Mouse (Mus musculus) c-Kit-positive CD71-positive TER-119-positive erythroid progenitor cells, embryonic 14.5 days (primary cell): ENCODE measurements around the gene Med18.

Experiments used
- DNase-seq: peaks from one replicate; pipeline ENCODE4 v3.0.0-alpha.2; 2013; ENCODE audit warnings: low spot score

The Med18 gene

DNA sequence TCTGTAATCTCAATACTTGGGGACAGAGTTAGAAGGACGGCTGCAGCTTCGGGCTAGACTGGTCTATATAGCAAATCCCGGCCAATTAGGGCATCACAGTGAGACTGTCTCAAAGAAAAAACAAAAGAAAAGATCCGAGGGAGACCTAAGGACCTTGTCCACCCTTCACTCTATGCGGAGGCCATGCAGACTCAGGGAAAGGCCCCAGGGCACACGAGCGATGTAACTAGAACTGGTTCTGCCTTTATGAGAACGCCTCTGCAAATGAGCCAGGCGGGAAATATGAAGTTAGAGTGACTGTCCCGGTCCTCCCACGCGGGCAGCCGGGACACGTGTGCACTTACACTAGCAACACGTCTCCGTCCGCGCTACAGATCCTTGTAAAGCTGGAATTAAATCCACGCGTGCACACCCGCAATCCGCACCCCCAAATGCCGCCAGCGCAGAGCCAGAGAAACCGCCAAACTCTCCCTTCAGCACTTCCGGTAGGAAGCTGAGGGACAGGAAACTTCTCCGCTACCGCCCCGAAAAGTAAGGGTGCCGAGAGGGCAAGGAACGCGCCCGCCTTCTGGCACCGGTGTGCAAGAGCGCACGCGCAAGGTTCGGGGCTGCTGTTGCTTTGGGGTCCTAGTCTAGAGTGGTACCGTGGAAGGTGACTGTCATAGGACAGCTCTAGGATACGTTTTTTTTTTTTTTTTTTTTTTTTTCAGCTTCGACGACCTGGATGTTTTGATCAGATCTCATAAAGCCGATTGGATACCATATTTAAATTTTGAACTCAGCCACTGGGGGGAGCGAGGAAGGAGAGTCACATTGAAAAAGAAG lies at the start of gene Med18:
Gene Med18, minus strand, starts transcription at position 492 of the 825 bp plus-strand sequence.
- DNase-seq = peak; percentile 93

DNA sequence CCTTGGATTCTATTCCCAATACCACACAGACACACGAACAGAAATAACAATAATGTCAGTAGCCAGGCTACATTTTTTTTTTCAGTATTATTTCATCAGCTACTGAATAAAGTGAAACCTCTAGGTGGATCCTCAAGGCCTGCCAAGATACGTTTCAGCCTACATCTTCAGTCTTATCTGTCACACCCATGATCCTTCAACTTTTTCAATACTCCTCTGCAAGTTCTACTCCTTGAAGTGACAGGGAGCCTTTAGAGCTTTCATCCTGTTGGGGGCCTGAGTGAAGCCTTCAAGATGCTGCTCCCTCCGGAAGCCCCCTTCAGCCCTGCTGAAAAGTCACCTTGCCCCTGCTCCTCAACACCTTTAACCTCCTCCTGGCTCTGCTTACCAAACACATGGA lies 48.4 kb upstream of the Med18 start:
- peak; percentile 66 for DNase-seq

DNA sequence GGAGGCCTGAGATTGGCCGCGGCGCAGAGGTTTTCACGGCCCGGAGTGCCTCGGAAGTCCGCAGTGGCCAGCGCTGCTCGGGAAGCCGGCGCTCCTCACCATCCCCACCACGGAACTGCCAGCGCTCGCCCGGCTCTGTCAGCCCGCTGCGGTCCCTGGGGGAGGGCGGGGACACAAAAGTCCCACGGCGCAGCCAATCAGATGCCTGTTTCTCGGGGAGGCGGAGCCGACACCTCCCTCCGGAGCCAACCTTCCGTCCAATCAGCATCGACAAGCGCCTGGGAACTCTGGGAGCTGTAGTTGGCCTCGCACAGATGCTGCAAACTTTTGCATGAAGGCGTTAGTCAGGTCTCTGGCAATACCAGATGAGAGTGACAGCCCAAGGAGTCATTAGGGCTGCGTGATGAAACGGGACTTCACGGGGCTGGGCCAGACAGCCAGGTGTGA lies 46.7 kb upstream of the Med18 start, which contains the start of gene Sesn2:
Gene Sesn2, minus strand, starts transcription at position 150 of the 447 bp plus-strand sequence.
- peak; percentile 99 for DNase-seq

- DNase-seq = no peak
These were observed 46.0 kb upstream of the Med18 start for GRCm38 (mm10) chr4:132509621-132510296.

DNA sequence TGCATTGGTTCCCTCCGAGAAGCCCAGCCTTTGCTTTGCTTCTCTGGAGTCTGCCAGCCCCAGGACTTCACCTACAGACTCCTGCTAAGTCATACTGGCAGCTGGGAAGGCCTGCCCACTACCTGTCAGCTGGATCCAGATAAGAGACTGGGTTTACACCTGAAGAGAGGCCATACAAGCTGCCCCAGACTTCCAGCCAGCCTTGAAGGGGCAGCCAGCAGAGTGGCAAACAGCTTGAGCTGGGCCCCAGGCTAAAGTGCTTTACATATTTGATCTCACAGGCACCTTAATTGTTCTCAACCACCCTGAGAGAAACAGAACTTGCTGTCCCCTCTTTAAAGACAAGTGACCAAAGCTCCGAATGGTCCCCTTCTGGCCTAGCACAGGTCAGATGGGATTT lies 43.5 kb upstream of the Med18 start:
- no peak for DNase-seq

DNA sequence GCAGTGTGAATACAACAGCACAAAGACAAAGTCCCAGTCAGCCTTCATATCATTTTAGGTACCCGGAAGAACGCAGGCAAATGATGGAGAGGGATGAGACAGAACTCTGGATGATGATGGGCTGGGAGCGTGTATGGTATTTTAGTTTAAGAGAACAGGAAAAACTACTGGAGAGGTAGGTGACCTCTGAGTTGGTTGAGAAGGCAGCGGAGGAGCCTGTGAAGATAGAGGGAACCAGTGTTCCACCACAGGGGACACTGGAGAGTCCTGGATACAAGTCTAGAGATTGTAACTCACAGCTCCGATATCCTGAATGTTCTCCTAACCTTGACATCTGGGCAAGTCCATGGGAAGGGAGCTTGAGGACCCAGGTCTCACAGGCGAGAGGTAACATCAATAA lies 42.5 kb upstream of the Med18 start:
- DNase-seq = no peak

DNA sequence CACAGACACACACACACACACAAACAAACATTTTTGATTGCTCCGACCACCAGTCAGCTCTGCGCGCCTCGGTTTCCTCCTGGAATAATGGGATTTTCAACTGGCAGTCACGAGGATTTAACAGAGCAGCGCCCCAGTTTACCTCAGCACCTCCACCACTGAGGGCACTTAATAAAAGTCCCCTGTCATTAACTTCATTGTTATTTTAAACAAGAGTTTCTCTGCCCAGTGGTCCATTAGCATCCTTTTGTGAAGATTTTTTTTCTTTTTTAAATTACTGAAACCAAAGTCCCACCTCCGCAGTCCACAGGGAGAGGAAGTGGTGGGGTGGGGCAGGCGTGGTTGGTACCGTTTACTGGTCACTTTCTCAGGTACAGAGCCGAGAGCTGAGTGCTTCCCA lies 42.1 kb upstream of the Med18 start:
- DNase-seq = no peak

GRCm38 (mm10) chr4:132505034-132505738 lies 41.5 kb upstream of the Med18 start:
- no peak for DNase-seq

GRCm38 (mm10) chr4:132503344-132503743 lies 39.6 kb upstream of the Med18 start:
- DNase-seq = no peak

DNA sequence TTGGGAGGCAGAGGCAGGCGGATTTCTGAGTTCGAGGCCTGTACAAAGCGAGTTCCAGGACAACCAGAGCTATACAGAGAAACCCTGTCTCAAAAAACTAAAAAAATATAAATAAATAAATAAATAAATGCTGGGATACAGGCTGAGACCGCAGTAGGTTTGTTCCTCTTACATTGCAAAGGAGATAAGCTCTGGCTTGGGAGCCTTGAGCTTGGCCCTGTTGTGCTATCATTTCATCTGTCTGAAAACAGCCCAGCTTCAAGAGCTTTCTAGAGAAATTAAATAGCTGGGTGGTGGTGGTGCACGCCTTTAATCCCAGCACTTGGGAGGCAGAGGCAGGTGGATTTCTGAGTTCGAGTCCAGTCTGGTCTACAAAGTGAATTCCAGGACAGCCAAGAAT lies 37.9 kb upstream of the Med18 start:
- DNase-seq = no peak

DNA sequence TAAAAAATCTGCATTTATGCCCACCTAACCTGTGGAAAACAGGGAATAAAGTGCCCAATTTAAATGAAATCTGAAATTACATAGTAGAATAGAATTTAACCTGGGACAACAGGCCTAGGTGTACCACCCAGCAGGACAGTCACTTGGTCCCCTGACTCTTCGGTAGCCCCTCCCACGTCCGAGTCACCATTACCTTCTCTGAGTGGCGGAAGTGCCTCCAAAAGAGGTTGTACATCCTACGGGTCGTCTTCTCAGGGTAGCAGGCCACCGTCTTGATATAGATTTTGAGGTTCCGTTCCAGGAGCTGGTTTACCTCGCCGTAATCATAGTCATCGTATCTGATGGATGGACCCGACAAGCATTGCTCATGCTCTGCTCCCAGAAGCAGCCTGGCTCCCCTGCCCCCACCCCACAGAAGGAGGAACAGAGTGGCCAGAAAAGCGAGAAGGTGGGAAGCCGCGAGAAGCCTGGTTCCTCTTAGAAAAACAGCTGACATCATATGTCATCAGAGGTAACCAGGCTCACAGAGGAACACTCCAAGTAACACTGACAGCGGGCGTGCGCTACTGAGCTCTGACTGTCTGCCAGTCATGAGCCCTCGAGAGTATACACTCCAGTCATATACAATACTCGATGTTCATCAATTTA lies 30.7 kb upstream of the Med18 start:
- no peak for DNase-seq

DNA sequence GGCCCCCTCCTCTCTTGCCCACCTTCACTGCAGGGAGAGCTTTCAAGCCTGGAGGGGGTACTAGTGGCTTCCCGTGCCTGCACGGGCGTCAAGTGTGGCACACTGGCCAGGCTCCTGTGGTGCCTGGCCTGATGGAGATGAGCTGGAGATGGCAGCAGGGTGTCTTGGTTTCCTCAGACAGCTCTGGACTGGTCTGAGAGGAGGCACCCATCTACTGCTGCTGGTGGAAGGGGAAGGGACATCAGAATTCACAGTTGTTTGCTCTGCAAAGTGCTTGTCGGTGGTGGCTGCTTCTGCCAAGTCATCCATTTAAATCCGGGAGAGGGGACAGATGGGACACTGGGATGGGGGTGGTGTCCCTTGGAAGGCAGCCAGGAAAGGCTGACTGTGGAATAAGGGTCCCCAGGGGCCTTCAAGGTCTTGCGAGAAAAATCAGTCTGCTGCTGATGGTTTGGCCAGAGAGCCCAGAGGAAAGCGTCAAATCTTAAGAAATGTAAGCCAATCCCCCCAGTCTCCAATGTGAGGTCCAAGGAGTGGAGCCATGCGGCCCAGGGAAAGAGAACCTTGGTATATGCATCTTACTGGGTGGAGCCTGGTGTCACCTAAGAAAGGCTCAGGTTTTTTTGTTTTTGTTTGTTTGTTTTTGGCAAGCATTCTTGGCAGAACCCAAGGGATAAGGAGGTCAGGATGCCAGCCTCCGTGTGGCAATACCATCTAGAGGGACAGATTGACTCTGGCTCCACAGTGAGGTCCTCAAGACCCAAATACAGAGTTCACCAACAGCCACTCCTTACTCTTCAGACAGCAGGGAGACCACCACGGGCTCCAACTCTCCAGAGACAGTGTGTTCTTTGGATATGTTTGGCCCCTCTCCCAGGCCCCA lies 28.7 kb upstream of the Med18 start:
- no peak for DNase-seq

DNA sequence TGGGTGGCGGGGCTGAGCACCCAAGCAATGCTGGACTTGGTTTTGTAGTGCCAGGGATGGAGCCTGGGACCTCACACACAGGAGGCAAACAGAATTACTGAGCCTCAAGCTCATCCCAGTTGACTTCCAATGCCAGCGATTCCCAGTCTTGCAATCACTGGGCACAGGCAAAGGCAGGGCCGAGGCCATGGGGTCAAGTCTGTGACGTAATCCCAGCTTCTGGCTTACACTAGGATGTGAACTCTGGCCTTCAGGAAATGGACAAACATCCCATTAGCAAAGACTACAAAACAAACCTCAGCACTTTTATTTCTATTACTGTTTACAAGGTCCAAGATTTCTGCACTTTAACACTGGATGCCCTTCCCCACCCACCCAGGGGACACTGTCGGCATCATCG lies 28.0 kb upstream of the Med18 start:
- no peak for DNase-seq

DNA sequence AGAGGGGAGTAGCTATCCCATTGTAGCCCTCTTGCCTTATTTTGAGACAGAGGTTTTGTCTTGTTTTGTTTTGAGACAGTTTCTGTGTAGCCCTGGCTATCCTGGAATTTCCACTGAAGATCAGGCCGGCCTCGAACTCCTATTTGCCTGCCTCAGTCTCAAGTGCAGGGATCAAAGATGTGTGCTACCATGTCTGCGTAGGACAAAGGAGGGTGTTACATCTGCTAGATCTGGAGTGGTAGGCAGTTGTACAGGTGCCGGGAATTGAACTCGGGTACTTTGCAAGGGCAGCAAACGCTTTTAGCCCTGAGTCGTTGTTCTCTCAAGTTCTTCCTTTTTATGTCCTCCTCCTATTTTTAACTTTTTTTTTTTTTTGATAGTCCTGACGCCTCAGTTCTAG lies 27.3 kb upstream of the Med18 start:
- no peak for DNase-seq

DNA sequence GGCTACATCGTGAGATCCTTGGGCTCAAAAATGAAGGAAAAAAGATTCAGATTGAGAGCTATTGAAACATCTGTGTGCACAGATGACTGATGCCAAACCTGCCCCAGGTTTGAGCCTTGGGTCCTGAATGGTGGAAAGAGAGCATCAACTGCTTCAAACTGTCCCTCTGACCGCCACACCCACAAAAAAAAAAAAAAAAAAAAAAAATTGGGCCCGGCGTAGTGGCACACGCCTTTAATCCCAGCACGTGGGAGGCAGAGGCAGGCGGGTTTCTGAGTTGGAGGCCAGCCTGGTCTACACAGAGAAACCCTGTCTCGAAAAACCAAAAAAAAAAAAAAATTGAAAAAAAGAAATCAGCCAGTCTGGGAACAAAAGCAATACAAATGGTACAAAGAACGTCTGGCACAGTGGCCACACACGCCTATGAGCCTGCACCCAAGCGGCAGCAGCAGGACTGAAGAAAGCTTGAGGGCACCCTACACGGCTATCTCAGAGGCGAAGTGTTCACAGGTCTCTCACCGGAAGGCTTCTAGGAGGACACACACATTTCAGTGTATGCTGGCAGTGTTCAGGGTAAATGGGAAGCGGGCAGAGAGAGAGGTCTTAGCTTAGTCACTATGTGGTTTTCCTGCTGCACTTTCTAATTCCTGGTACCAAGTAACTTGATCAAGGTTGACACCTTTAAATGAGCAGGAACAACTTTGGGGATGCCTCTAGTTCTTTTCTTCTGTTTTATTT lies 26.7 kb upstream of the Med18 start:
- no peak for DNase-seq

GRCm38 (mm10) chr4:132488976-132489375 lies 25.3 kb upstream of the Med18 start:
- no peak for DNase-seq

GRCm38 (mm10) chr4:132488521-132488920 lies 24.8 kb upstream of the Med18 start:
- no peak for DNase-seq

DNA sequence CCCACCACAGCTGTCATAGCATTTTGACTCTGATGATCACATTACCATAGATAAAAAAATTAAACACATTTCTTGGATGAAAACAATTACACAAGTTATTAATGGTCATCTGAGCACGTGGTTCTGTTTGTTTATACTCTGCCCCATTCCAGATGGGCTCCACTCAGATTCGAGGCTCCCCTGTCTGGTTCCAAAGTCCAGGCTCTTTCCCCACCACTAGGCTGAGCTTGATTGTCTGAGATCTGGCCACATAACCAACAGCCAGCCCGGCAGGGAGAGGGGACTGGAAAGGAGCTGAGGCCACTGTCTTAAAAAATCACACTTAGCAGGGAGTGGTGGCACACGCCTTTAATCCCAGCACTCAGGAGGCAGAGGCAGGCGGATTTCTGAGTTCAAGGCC lies 21.1 kb upstream of the Med18 start:
- no peak for DNase-seq

GRCm38 (mm10) chr4:132484231-132484630 lies 20.5 kb upstream of the Med18 start:
- no peak for DNase-seq

DNA sequence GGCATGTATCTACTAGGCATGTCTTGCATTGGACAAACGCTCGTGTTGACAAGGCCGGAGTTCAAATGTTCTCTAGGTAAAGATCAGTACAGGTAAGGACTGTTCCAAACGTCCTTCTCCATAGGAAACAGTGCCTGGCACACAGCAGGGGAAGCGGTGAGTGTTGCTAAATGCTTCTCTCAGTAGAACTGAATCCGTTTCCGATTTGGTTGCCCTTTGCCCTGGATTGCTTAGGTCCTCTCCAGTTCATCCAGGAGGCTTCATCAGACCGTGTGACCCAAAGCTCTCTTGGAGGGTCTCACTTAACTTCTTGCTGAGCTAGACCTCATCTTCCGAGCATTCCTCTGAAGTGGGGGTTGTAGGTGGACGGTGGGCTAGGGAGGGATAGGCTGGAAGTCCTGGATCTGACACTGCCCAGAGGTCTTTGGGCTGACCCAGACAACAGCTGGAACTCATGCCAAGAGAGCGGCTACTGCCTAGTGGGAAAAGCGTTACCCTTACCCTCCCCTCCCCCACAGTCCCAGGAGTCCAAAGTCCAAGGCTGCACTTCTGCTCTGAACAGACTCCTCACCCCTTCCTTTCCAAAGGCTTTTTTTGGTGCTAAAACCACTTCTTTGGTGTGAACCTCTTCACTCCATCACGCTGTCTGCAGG lies 19.4 kb upstream of the Med18 start:
- no peak for DNase-seq
